Mouse (Mus musculus) left cerebral cortex, postnatal 36 days (tissue): ENCODE measurements around the gene Foxf1. TPM values are rescaled to one million over a fixed set of nuclear protein-coding genes. Genes with fewer than 3 reads are reported as not detected.
A peak's percentile ranks its signal among the peaks of the same experiment; 100 is the strongest.

Source experiments
- DNase-seq, 2 experiments: peaks; one replicate each; pipeline ENCODE4 v3.0.0; 2021 to 2022; ENCODE audit warnings: low spot score in 2 of 2, mixed read lengths in 1 of 2
- intact Hi-C: fragments of 180-260 bp; cut with DNase I; formaldehyde crosslinking; loops from one replicate; pipeline ENCODE4 v1.15.1; 2025
- total RNA-seq, 2 experiments: library from RNA; stranded (reverse); gene quantifications; 2 replicates each; pipeline ENCODE4 v1.2.3; 2021

Gene Foxf1
- total RNA-seq, 2 experiments from 2014 or later, result 0.70 to 0.94 TPM

DNA sequence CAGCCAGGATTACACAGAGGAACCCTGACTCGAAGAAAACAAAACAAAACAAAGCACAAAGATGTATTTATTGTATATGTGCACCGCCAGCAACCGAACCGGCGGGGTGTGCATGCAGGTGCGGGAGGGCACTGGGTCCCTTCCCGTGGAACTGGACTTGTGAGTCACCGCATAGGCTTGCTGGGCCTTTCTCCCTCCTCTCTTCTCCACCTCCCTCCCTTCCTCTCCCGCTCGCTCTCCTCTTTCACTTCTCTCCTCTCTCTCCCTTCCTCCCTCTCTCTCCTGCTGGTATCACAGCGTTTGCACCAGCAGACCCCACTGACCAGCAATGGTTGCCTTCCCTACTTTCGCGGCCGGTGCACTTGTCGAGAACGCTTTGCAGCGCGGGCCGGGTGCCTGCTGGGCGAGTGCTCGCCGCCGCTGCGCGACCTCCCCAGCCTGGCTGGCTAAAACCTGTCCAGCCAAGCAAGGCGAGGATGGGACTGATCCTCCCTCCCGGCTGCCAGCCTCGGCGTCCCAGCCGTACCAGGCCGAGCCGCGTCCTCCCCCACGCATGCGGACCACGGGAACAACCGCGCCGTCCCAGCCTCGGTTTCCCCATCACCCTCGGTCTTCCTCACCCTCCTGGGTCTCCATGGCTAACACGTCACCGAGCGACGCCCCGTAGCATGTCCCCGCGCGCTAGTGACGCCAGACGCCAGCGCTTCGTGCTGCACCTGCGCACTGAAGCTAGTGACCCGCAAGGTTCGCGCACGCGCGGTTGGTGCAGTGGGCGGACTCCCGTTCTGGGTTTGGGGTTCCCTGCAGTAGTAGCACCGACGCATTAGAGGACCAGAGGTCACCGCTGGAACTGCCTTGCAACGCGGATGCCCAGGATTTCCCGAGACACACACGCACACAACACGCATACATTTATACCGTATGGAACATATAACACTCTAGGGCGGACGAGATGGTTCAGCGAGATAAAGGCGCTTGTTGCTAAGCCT lies 23.8 kb downstream of the Foxf1 start, which contains the start of gene Mthfsd:
Mthfsd (minus strand) TSS at position 725 of the 989 bp plus-strand sequence.
- peak; percentile 99 for DNase-seq
- intact Hi-C loops, result no loop called here

DNA sequence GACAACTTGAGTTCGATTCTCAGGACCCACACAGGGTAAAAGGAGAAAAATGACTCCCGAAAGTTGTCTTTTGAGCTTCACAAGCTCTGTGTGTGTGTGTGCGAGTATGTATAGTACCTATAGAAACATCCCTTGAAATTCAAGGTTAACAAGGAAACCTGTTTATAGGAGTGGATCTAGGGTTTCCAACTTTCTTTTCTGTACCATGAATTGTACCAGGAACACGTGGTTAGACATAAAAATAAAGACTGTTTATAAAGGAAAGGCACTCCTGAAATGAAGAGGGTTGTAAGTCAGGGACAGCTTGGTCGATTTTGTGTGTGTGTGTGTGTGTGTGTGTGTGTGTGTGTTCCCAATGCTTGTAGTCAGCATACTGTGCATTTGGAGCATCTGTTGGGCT lies 24.5 kb downstream of the Foxf1 start:
- intact Hi-C loops, result no loop called here
- no peak for DNase-seq

DNA sequence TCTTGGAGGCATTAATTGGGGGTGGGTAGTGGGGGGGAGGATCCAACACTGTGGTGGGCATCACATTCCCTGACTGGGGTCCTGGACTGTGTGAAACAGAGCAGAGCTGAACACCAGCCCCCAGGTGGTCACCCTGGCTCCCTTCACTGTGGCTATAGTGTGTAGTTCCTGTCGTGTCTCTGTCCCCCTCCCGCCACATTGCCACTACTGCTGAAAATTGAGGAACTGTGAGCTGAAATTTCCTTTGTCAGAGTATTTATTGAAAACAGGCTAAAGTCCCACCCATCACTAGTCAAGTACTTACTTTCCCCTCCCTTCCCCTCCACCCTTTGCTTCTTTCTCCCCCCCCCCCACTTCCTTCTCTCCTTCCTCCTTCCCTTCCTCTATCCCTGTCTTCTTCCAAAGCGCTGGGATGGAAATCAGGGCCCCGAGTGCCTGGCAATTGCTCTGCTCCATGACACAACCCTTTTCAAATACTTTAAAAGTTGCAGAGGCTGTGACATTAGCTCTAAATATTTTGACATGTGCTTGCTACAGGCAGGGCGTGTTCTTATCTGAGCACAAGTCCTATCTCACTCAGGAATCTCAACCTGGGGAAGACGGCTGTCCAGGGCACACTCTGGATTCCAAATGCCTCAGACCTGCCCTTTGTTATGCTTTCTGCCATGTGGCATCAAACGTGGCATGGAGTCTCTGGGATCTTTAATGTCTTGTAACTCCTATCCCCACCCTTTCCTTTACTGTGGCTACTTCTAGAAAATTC lies 27.1 kb downstream of the Foxf1 start:
- no peak for DNase-seq
- intact Hi-C loops, result loop anchor here (5.0 kb wide), 1 partner anchor 466 kb away; the partner anchor contains the start of gene Fbxo31

DNA sequence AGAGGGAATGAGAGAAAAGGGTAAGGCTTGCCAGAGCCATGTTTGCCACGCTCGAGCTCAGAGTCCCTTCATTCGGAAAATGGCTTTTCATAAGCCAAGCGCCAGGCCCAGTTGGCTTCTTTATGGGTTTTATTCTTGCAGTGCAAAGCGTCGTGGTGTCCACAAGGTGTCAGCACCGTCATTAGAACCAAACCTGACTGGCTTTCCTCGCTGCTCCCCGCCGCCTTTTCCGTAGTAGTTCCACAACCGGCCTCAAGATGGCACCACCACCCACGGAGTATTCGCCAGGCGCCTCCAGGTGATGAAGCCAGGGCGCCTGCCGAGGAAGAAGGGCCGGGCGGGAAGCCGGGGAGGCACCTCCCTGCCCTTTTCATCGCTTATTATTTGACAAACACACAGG lies 29.1 kb downstream of the Foxf1 start:
- peak; percentile 95 to 96 for DNase-seq
- intact Hi-C loops, result loop anchor here (1.0 to 5.0 kb wide), 3 partner anchors 280 to 464 kb away; partner anchors contain the start of gene Fbxo31

DNA sequence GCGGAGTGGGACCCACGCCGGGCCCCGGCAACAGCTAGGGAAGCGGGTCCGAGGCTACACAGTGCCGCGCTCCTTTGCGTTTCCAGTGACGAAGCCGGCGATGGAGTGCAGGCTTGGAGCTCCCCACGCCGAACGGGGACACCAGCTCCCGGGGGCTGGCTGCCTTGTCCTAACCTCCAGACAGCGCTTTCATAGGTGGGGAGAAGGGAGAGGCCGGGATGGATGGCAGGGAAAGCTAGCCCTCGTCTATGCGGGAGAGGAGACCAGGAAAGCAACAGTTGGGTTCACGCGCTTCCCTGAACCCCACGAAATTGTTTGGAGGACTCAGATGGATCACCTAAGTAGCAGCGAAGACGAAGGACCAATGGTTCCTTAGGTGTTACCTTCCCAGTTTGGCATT lies 30.9 kb downstream of the Foxf1 start:
- DNase-seq, result no peak
- intact Hi-C loops, result loop anchor here (5.0 kb wide), 1 partner anchor 38 kb away; no protein-coding TSS in a partner anchor

DNA sequence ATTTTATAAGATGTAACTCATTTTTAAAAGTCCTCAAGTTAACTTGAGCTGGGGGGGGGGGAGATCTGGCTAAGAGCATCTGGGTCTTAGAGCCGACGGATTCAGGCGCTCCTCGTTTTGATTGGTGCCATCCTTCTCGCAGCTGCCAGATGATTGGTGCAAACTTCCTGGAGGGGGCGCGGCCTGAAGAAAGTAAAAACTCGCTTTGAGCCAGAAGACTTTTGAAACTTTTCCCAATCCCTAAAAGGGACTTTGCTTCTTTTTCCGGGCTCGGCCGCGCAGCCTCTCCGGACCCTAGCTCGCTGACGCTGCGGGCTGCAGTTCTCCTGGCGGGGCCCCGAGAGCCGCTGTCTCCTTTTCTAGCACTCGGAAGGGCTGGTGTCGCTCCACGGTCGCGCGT lies 31.8 kb downstream of the Foxf1 start, which contains the start of gene Foxc2:
Foxc2 (plus strand) TSS at position 224 of the 400 bp plus-strand sequence.
- intact Hi-C loops, result loop anchor here (5.0 kb wide), 1 partner anchor 39 kb away; no protein-coding TSS in a partner anchor

DNA sequence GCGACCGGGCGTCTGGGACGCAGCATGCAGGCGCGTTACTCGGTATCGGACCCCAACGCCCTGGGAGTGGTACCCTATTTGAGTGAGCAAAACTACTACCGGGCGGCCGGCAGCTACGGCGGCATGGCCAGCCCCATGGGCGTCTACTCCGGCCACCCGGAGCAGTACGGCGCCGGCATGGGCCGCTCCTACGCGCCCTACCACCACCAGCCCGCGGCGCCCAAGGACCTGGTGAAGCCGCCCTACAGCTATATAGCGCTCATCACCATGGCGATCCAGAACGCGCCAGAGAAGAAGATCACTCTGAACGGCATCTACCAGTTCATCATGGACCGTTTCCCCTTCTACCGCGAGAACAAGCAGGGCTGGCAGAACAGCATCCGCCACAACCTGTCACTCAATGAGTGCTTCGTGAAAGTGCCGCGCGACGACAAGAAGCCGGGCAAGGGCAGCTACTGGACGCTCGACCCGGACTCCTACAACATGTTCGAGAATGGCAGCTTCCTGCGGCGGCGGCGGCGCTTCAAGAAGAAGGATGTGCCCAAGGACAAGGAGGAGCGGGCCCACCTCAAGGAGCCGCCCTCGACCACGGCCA lies 32.5 kb downstream of the Foxf1 start:
- intact Hi-C loops, result loop anchor here (5.0 kb wide), 1 partner anchor 39 kb away; no protein-coding TSS in a partner anchor
- DNase-seq, result no peak

More for the DNA sequence above, 31.8 kb downstream of the Foxf1 start, which contains the start of gene Foxc2:
- peak; percentile 19 to 60 for DNase-seq

DNA sequence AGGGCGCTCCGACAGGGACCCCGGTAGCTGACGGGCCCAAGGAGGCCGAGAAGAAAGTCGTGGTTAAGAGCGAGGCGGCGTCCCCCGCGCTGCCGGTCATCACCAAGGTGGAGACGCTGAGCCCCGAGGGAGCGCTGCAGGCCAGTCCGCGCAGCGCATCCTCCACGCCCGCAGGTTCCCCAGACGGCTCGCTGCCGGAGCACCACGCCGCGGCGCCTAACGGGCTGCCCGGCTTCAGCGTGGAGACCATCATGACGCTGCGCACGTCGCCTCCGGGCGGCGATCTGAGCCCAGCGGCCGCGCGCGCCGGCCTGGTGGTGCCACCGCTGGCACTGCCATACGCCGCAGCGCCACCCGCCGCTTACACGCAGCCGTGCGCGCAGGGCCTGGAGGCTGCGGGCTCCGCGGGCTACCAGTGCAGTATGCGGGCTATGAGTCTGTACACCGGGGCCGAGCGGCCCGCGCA lies 33.0 kb downstream of the Foxf1 start:
- intact Hi-C loops, result loop anchor here (5.0 kb wide), 1 partner anchor 40 kb away; no protein-coding TSS in a partner anchor
- no peak for DNase-seq

DNA sequence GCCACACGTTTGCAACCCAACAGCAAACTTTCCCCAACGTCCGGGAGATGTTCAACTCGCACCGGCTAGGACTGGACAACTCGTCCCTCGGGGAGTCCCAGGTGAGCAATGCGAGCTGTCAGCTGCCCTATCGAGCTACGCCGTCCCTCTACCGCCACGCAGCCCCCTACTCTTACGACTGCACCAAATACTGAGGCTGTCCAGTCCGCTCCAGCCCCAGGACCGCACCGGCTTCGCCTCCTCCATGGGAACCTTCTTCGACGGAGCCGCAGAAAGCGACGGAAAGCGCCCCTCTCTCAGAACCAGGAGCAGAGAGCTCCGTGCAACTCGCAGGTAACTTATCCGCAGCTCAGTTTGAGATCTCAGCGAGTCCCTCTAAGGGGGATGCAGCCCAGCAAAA lies 33.7 kb downstream of the Foxf1 start:
- no peak for DNase-seq
- intact Hi-C loops, result loop anchor here (5.0 kb wide), 1 partner anchor 41 kb away; no protein-coding TSS in a partner anchor

DNA sequence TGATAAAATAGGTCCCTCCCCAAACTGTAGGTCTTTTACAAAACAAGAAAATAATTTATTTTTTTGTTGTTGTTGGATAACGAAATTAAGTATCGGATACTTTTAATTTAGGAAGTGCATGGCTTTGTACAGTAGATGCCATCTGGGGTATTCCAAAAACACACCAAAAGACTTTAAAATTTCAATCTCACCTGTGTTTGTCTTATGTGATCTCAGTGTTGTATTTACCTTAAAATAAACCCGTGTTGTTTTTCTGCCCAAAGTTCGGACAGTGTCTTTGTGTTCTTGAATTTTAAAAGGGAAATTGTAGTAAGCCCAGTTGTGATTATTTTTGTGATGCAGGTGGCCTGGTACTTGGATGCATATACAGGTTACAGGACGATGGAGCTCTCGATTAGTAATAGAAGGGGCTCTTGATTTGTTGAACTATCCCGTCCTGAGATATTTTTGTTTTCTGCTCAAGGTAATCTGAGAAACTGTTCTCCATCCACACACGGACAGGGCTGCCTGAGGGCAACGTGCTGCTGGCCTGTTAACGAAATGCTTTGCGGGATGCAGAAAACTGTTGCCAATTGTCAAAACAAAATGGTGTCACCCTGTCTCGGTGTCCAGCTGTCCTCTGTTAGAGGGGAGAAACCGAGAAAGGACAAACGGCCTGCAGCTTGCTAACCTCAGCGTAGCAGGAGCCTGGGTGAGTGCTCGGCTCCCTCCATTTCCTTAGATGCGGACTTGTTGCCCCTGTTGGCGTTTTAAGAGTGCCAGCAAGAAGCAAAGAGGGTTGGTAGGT lies 34.6 kb downstream of the Foxf1 start:
- DNase-seq, result no peak
- intact Hi-C loops, result loop anchor here (5.0 kb wide), 1 partner anchor 42 kb away; no protein-coding TSS in a partner anchor

DNA sequence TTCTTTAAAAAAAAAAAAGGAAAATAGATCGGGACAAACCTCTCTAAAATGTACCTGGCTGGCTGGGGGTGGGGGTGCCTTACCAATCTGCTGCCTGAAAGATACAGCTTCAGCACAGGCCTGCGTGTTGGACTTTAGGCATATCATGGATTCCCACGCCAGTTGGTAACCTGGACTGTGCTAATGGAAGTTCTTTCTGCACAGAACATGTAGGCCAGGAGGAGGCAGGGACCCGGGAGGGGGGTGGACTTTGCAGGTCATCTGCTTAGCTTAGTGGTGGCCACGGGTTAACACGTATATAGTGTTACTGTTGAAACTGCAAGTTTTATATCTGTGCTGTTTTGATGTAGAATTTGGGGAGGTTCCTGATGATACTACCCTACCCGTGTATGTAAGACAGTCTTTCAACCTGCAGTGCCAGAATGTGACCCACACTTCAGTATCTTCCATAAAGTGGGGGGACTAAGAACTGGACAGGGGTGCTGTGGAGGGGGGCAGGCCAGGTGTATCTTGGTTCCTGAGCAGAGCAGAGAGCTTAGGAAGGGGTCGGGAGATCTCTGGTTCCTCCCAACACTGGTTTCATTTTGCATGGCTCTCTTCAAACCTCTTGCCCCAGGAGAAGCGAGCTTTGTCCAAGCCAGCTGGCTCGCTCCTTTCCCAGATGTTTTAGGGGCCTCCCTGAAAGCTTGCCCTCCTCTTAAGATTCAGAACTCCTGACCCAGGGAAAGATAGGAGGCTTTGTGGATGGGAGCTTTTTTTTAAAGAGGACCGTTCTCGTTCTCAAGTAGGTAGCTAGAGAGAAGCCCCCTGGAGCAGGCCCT lies 35.7 kb downstream of the Foxf1 start:
- intact Hi-C loops, result loop anchor here (5.0 kb wide), 1 partner anchor 43 kb away; no protein-coding TSS in a partner anchor
- no peak for DNase-seq

DNA sequence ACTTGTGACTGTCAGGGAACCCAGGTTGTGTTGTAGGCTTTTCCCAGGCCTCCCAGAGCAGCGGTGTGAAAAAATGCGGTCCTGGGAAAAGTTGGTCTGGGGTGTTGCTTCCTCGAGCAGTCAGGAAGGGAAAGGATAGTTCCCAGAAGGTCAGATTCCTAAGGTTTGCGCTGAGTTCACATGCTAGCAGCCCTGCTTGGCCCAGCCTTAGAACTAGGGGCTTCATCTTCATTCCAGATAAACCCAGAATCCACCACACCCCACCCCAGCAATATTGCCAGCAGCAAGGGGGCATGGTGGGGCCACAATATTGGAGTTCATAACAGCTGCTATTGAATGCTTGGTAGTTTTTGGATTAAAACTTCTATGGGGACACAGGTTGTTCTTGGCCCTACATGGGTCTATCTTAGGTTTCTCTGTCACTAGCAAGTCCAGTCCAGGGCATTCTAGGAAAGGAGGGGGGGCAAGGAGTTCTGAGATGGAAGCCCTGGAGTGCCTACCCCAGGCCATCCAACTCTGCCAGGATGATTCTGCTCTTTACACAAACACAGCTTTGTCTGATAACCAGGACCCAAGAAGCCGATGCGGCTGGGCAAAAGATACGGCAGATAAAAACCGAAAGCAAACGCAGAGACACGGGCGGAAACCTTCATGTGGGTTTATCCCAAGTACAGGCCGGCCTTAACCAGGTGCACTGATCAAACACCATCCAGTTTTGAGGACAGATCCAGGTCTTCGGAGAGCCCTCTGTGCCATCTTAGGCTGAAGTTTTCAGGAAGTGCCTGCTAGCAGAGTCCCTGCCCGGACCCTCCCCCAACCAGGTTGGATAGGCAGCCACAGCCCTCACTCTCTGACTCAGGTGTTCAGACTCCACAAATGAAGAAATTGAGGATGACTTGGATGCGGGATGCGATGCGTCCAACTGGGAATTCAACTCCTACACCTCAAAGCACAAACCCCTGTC lies 36.6 kb downstream of the Foxf1 start:
- no peak for DNase-seq
- intact Hi-C loops, result no loop called here

DNA sequence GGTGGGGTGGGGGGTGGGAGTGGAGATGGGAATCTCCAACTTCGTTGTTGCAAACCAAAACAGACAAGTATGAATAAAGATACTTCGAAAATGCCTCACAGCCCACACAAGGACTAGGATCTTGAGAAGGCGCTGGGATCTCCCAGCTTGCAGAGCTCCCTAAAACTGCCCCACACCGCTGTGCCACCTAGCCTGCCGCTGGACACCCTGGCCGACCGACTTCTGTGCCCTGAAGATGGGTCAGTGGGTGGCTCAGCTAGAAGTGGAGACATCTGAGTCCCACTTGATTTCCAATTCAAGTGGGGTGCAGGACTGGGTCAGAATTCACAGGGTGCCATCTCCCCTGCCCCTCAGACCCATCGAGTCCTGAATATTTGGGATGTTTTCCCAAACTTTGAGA lies 37.5 kb downstream of the Foxf1 start:
- intact Hi-C loops, result no loop called here
- no peak for DNase-seq

DNA sequence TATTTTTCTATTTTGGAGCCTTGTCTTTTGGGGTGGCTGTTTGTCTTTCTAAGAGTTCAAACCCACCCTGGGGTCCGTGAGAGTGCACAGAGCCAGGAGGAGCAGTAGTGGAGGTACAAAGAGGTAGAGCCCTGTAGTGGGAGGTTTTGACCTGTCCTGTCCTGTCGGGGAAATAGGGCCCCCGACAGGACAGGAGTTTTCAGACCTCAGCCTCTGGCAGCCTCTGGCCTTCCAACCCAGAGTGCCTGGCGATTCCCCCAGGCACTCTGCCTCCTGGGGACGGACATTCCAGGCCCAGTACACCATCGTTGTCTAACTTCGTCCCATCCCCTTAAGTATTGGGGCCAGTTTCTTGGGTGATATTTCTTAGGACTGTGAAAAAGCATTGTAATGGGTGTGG lies 38.2 kb downstream of the Foxf1 start:
- intact Hi-C loops, result no loop called here
- no peak for DNase-seq

DNA sequence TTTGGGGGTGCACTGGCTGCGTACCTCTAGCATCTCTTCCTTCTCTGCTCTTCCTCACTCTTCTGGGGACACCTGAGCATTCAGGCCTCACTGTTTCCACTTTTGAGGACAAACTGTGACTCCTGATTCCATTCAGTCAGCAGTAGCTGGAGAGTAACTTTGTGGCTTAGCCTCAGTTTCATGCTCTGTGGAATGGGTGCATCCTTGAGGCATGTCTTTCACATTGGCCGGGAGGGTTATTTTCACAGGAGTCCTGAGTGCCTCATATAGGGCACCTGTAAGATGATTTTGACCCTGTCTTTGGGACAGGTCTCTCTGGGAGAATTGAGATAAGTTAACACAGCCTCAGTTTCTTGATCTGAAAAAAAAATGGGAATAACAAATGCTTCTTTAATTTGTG lies 38.9 kb downstream of the Foxf1 start:
- DNase-seq, result no peak
- intact Hi-C loops, result no loop called here

DNA sequence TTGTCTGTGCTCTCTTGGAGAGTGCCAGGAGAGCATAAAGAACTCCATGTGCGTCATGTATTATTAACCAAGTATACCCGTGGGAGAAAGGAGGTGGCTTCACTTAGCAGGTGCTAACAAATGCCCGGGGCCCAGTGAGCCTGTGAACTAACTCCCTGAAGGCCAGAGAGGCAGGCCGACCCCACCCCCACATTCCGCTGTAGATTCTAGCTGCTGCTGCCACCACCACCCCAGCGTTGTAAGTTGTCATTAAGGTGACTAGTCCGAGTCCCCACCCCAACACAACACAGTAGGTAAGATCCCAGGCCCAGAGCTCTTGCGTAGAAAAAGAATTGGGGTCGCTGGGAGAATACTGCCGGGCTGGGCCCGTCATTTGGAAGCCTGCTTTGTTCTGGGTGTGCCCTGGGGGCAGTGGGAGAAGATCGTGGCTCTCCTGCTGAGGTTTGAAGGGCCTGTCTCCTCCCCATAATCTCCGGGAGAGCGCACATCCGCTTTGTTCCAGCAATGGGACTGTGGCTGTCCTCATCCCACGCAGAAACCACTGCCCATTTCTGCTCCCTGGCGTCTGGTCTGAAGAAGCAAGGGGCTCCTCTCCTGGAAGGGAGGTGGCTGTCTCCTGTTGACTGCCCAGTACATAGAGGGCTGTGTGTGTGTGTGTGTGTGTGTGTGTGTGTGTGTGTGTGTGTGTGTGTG lies 40.5 kb downstream of the Foxf1 start:
- intact Hi-C loops, result loop anchor here (5.0 kb wide), 1 partner anchor 268 kb away; no protein-coding TSS in a partner anchor
- DNase-seq, result no peak
